Mouse (Mus musculus) midbrain, postnatal 0 days (tissue): ENCODE measurements around the gene Irak2. TPM values are rescaled to one million over a fixed set of nuclear protein-coding genes. Genes with fewer than 3 reads are reported as not detected.

Source experiments
- ATAC-seq: fragments of 200-750 bp; cut with Nextera tagmentation; 2 replicates; pipeline ENCODE4 v1.8.0; 2017; ENCODE audit warnings: moderate number of reproducible peaks, mild to moderate bottlenecking, moderate TSS enrichment, moderate library complexity; ENCODE audit not compliant: low FRiP score
- DNase-seq: peaks from one replicate; pipeline ENCODE4 v3.0.0-alpha.2; 2015; ENCODE audit warnings: low spot score
- H3K27ac ChIP-seq: fragments of 300-500 bp; sonication (generic); 2 replicates; pipeline ENCODE4 v1.5.1; 2014; ENCODE audit warnings: low read depth, mild to moderate bottlenecking, low read length, mixed read lengths
- H3K27me3 ChIP-seq: fragments of 300-500 bp; sonication (generic); 2 replicates; pipeline ENCODE4 v1.6.1; 2014; ENCODE audit warnings: low read length, control low read depth, mixed read lengths; ENCODE audit not compliant: insufficient read depth
- H3K36me3 ChIP-seq: fragments of 300-500 bp; sonication (generic); 2 replicates; pipeline ENCODE4 v1.6.1; 2014; ENCODE audit warnings: low read length, control low read depth, mixed read lengths; ENCODE audit not compliant: insufficient read depth
- H3K4me1 ChIP-seq: fragments of 300-500 bp; sonication (generic); 2 replicates; pipeline ENCODE4 v1.6.1; 2014; ENCODE audit warnings: mild to moderate bottlenecking, control low read depth, antibody characterized with exemption, low read length, mixed read lengths; ENCODE audit not compliant: insufficient read depth
- H3K4me2 ChIP-seq: fragments of 300-500 bp; sonication (generic); 2 replicates; pipeline ENCODE4 v1.6.1; 2014; ENCODE audit warnings: low read depth, mild to moderate bottlenecking, low read length, mixed read lengths; ENCODE audit not compliant: poor library complexity, severe bottlenecking
- H3K4me3 ChIP-seq: fragments of 300-500 bp; sonication (generic); 2 replicates; pipeline ENCODE4 v1.5.1; 2014; ENCODE audit warnings: low read depth, mild to moderate bottlenecking, low read length, moderate library complexity
- H3K9ac ChIP-seq: fragments of 300-500 bp; sonication (generic); replicated peaks from 2 replicates; pipeline ENCODE4 v1.6.1; 2014; ENCODE audit warnings: mild to moderate bottlenecking, low read length, moderate library complexity, mixed read lengths; ENCODE audit not compliant: poor library complexity, severe bottlenecking
- H3K9me3 ChIP-seq: fragments of 300-500 bp; sonication (generic); 2 replicates; pipeline ENCODE4 v1.6.1; 2016; ENCODE audit warnings: low read length, control low read depth
- CTCF ChIP-seq: IDR thresholded peaks from 2 replicates; pipeline ENCODE4 v1.5.1; 2016; ENCODE audit warnings: antibody characterized with exemption, mild to moderate bottlenecking
- WGBS: fragments of 180-500 bp; shearing (Covaris S2); extraction: QIAGEN DNeasy Blood & Tissue Kit; methylation state at CpG from one replicate; pipeline ENCODE4 v1.1.7; 2014; 5-methylcytosine and 5-hydroxymethylcytosine counted together
- polyA plus RNA-seq: library from polyadenylated mRNA; unstranded; fragments of >200 nt; fragmentation: Nextera tagmentation; extraction: Ambion mirVana; gene quantifications from 2 replicates; pipeline ENCODE4 v1.2.1, GENCODE M21; 2015
- total RNA-seq: library from RNA; depleted of rRNA; stranded (reverse); fragments of >200 nt; gene quantifications from 2 replicates; pipeline ENCODE4 v1.2.3, GENCODE M21; 2014

Gene Irak2
- total and polyA plus RNA-seq, 2 experiments from 2014 or later, result 2.7 to 7.6 TPM

GRCm38 (mm10) chr6:113603993-113604392, 34.3 kb upstream of the Irak2 start:
- peak overlapping the region; percentile 95 for H3K4me3 ChIP-seq
- DNase-seq (no peak), ATAC-seq (no peak)
- no peaks in the 10 kb centered on the region for H3K9me3 ChIP-seq
- H3K4me1 ChIP-seq, result peaks cover 7% of the 10 kb centered on the region; the same call in 1 of the 2 replicates
- H3K4me2 ChIP-seq, result peak overlapping the region; percentile 84
- H3K27ac ChIP-seq, result peak overlapping the region; percentile 86; the same call in 1 of the 2 replicates
- 50% methylated on average over 12 of the region's 12 CpGs for WGBS
- no peaks in the 10 kb centered on the region for H3K27me3 ChIP-seq
- H3K36me3 ChIP-seq, result no peaks in the 10 kb centered on the region
- no peak for TF ChIP-seq CTCF
- H3K9ac ChIP-seq, result peak overlapping the region; percentile 90

- Histone ChIP-seq H3K4me3 (peak within 1 kb of the TSS; percentile 95), H3K27ac (peak within 1 kb of the TSS; percentile 86), H3K4me2 (peak within 1 kb of the TSS; percentile 84), H3K9ac (peak within 1 kb of the TSS; percentile 90), H3K27me3 (no peaks in the 10 kb centered on the region), H3K36me3 (no peaks in the 10 kb centered on the region), H3K4me1 (peaks cover 7% of the 10 kb centered on the region; the same call in 1 of the 2 replicates), H3K9me3 (no peaks in the 10 kb centered on the region)
- peak; percentile 68 for TF ChIP-seq CTCF
- DNase-seq (peak; percentile 96), ATAC-seq (peak; percentile 92)
- WGBS, result under 1% methylated on average over 56 of the region's 65 CpGs
These were observed 33.6 kb upstream of the Irak2 start, which contains the start of gene Brk1 for GRCm38 (mm10) chr6:113604432-113605223. TSS of gene Brk1 (plus strand) at chr6:113604772.

GRCm38 (mm10) chr6:113605224-113605545, 33.1 kb upstream of the Irak2 start:
- DNase-seq, result no peak
- no peak for ATAC-seq
- TF ChIP-seq CTCF, result no peak

GRCm38 (mm10) chr6:113608871-113609270, 29.4 kb upstream of the Irak2 start:
- no peak overlapping the region for H3K4me2 ChIP-seq
- H3K4me3 ChIP-seq, result no peak overlapping the region
- H3K9ac ChIP-seq, result no peak overlapping the region
- no peaks in the 10 kb centered on the region for H3K27me3 ChIP-seq
- no peak for TF ChIP-seq CTCF
- H3K36me3 ChIP-seq, result no peaks in the 10 kb centered on the region
- H3K27ac ChIP-seq, result no peak overlapping the region
- H3K4me1 ChIP-seq, result peaks cover 7% of the 10 kb centered on the region; the same call in 1 of the 2 replicates
- ATAC-seq (no peak), DNase-seq (no peak)
- no peaks in the 10 kb centered on the region for H3K9me3 ChIP-seq
- 91% methylated on average over 6 of the region's 6 CpGs for WGBS

More at GRCm38 (mm10) chr6:113605224-113605545, 33.1 kb upstream of the Irak2 start:
- peaks cover 7% of the 10 kb centered on the region; the same call in 1 of the 2 replicates for H3K4me1 ChIP-seq
- H3K27me3 ChIP-seq, result no peaks in the 10 kb centered on the region
- 5% methylated on average over 10 of the region's 10 CpGs for WGBS
- peak overlapping the region; percentile 84 for H3K4me2 ChIP-seq
- H3K4me3 ChIP-seq, result peak overlapping the region; percentile 95
- H3K36me3 ChIP-seq, result no peaks in the 10 kb centered on the region
- peak overlapping the region; percentile 86 for H3K27ac ChIP-seq
- H3K9me3 ChIP-seq, result no peaks in the 10 kb centered on the region
- H3K9ac ChIP-seq, result peak overlapping the region; percentile 90

- WGBS, result 94% methylated on average over 7 of the region's 7 CpGs
- TF ChIP-seq CTCF, result no peak
These were observed 29.0 kb upstream of the Irak2 start for GRCm38 (mm10) chr6:113609293-113609692.

More at GRCm38 (mm10) chr6:113609293-113609692, 29.0 kb upstream of the Irak2 start:
- Histone ChIP-seq H3K27me3 (no peaks in the 10 kb centered on the region), H3K9ac (no peak overlapping the region), H3K36me3 (peaks cover under 1% of the 10 kb centered on the region; the same call in 1 of the 2 replicates), H3K4me1 (peaks cover 7% of the 10 kb centered on the region; the same call in 1 of the 2 replicates), H3K4me3 (no peak overlapping the region), H3K9me3 (no peaks in the 10 kb centered on the region), H3K4me2 (no peak overlapping the region), H3K27ac (no peak overlapping the region)
- no peak for ATAC-seq
- no peak for DNase-seq
